Mouse (Mus musculus) liver, postnatal 0 days (tissue): ENCODE measurements around the gene Gm3488.
"Not testable (repeated sequence)": the region's sequence is repeated elsewhere in the genome, so short reads cannot be mapped to it uniquely, and the experiment has no call there.

Experiments
- CTCF ChIP-seq: sonication (generic); IDR thresholded peaks from 2 replicates; pipeline ENCODE4 v1.5.1; 2016; ENCODE audit warnings: antibody characterized with exemption, low read depth
- EP300 ChIP-seq: IDR thresholded peaks from 2 replicates; pipeline ENCODE4 v1.6.1; 2016; ENCODE audit warnings: antibody characterized with exemption, low read depth, mild to moderate bottlenecking

DNA sequence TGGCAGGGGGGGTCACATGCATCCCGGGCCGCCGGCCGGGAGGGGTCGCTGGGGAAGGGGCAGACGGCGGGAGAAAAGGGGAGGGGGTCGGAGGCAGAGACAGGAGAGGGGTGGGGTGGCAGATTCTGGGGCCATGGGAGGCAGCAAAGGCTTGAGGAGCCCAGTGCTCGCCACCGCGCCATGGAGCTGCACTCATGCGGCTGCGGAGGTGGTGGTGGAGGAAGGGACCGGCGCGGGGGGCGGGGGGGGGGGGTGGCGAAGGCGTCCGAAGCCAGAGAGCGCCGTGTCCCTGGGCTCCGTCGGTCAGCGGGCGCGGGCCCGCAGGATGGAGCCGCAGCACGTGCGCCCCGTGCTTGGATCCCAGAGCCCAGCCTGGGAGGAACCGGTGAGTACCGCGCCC, at the start of gene Gm3488:
- not testable (repeated sequence) for TF ChIP-seq CTCF, EP300
